Mouse (Mus musculus): ENCODE data around the gene Gm21958. TPM values are rescaled to one million over a fixed set of nuclear protein-coding genes. Genes with fewer than 3 reads are reported as not detected.

Gene Gm21958
- polyA plus RNA-seq, 1 experiment from 2014 or later = not detected

- Histone ChIP-seq H3K4me1 (replicated peaks; ENCODE audit: control insufficient read depth, insufficient read depth) (no peaks in the 10 kb centered on the region), H3K4me2 (replicated peaks; ENCODE audit: low read depth) (no peak overlapping the region), H3K9me3 (ENCODE audit: control insufficient read depth, low read length) (no peaks in the 10 kb centered on the region), H3K27ac (replicated peaks) (no peak overlapping the region), H3K4me3 (ENCODE audit: low read depth, low read length) (no peak overlapping the region), H3K9ac (ENCODE audit: low read length) (no peak overlapping the region), H3K36me3 (ENCODE audit: control insufficient read depth, insufficient read depth, low read length) (peaks cover 22% of the 10 kb centered on the region), H3K27me3 (ENCODE audit: control insufficient read depth, insufficient read depth, low read length) (no peaks in the 10 kb centered on the region)
- no peak for TF ChIP-seq CTCF (IDR thresholded peaks at IDR 0.05; ENCODE audit: low read depth)
- TF ChIP-seq EP300 (optimal IDR thresholded peaks at IDR 0.05) = no peak
- DNase-seq (ENCODE audit: low spot score) (no peak), ATAC-seq (ENCODE audit: low FRiP score, low TSS enrichment) (no peak)
- WGBS = 91% methylated on average over 6 of the region's 6 CpGs
These were observed 13.9 kb upstream of the Gm21958 start for GRCm38 (mm10) chr3:54728100-54728499.

DNA sequence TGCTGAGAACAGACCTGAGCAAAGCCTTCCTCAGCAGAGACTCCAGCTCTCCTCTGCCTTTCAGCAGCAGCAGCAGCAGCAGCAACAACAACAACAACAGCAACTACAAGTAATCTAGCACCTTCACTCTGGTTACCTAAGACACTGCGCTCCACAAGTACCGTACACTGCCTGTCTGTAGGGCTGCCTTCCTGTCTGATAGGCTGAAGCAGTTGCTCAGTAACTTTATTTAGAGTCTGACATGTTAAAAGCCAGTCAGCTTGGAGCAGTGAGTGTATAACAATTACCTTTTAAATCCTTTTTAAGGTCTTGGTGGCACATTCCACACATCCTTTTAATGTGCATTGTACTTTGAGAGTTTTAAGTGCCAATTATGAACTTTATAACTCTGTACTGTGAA lies 13.4 kb upstream of the Gm21958 start:
- 93% methylated on average over 2 of the region's 2 CpGs for WGBS
- no peaks in the 10 kb centered on the region for H3K9me3 ChIP-seq (ENCODE audit: control insufficient read depth, low read length)
- DNase-seq (ENCODE audit: low spot score) = no peak
- H3K4me1 ChIP-seq (replicated peaks; ENCODE audit: control insufficient read depth, insufficient read depth) = no peaks in the 10 kb centered on the region
- no peak overlapping the region for H3K27ac ChIP-seq (replicated peaks)
- no peak overlapping the region for H3K9ac ChIP-seq (ENCODE audit: low read length)
- no peak overlapping the region for H3K4me2 ChIP-seq (replicated peaks; ENCODE audit: low read depth)
- no peak for TF ChIP-seq CTCF (IDR thresholded peaks at IDR 0.05; ENCODE audit: low read depth)
- no peak for TF ChIP-seq EP300 (optimal IDR thresholded peaks at IDR 0.05)
- H3K36me3 ChIP-seq (ENCODE audit: control insufficient read depth, insufficient read depth, low read length) = peaks cover 22% of the 10 kb centered on the region
- no peaks in the 10 kb centered on the region for H3K27me3 ChIP-seq (ENCODE audit: control insufficient read depth, insufficient read depth, low read length)
- no peak for ATAC-seq (ENCODE audit: low FRiP score, low TSS enrichment)
- no peak overlapping the region for H3K4me3 ChIP-seq (ENCODE audit: low read depth, low read length)

DNA sequence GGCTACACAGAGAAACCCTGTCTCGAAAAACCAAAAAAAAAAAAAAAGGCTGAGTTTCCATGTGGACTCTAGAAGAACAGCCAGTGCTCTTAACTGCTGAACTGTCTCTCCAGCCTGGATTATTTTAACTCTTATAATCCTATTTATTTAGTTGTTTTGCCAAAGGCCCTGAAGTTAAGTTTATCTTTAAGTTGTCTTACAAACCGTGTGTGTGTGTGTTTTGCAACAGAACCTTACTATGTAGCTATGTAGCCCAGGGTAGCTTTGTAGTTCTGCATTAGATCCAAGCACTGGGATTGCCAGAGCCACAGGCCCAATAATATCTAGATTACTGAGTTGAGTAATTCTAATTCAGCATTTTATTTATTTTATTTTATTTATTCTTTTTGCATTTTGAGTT lies 11.2 kb upstream of the Gm21958 start:
- Histone ChIP-seq H3K4me3 (ENCODE audit: low read depth, low read length) (no peak overlapping the region), H3K36me3 (ENCODE audit: control insufficient read depth, insufficient read depth, low read length) (peaks cover 26% of the 10 kb centered on the region), H3K4me2 (replicated peaks; ENCODE audit: low read depth) (no peak overlapping the region), H3K27me3 (ENCODE audit: control insufficient read depth, insufficient read depth, low read length) (no peaks in the 10 kb centered on the region), H3K4me1 (replicated peaks; ENCODE audit: control insufficient read depth, insufficient read depth) (no peaks in the 10 kb centered on the region), H3K9ac (ENCODE audit: low read length) (no peak overlapping the region), H3K9me3 (ENCODE audit: control insufficient read depth, low read length) (no peaks in the 10 kb centered on the region), H3K27ac (replicated peaks) (no peak overlapping the region)
- 68% methylated on average over 2 of the region's 2 CpGs for WGBS
- no peak for TF ChIP-seq EP300 (optimal IDR thresholded peaks at IDR 0.05)
- no peak for TF ChIP-seq CTCF (IDR thresholded peaks at IDR 0.05; ENCODE audit: low read depth)
- DNase-seq (ENCODE audit: low spot score) = no peak
- ATAC-seq (ENCODE audit: low FRiP score, low TSS enrichment) = no peak

DNA sequence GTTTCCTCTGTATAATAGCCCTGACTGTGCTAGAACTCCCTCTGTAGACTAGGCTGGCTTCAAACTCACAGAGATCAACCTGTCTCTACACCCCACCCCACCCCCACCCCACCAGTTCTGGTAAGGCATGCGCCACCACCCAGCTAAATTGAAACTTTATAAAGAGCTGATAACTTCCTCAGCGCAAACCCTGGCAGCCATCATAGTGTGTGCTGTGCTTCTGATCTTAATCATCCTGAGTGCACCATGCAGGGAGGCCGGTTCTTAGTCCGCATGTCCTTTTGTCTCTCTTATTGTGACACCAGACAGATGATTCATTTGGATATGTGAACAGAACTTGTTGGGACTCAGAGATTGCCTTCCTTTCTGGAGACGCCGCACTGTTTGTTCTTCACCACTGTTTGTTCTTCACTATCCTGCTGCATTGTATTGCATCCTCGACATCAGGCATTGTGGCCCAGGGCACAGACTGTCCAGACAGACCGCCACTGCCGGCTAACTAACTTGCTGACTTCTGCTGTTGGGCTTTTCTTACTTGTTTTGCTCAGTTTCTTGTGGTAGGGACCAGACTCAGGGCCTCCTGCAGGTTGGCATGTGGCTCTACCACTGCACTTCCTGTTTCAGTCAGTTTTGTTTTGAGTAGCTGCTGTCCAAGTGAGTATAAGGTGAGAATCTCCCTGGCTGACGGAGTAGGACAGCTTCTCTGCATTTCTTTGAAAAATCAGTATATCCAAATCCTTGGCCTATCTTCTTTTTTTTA lies 9.8 kb upstream of the Gm21958 start:
- H3K4me2 ChIP-seq (replicated peaks; ENCODE audit: low read depth) = no peak overlapping the region
- no peak; the same call in 1 of the 2 replicates for ATAC-seq (ENCODE audit: low FRiP score, low TSS enrichment)
- H3K27ac ChIP-seq (replicated peaks) = no peak overlapping the region
- no peaks in the 10 kb centered on the region for H3K9me3 ChIP-seq (ENCODE audit: control insufficient read depth, low read length)
- peaks cover 18% of the 10 kb centered on the region for H3K36me3 ChIP-seq (ENCODE audit: control insufficient read depth, insufficient read depth, low read length)
- no peak for DNase-seq (ENCODE audit: low spot score)
- no peaks in the 10 kb centered on the region for H3K27me3 ChIP-seq (ENCODE audit: control insufficient read depth, insufficient read depth, low read length)
- 62% methylated on average over 10 of the region's 10 CpGs for WGBS
- TF ChIP-seq EP300 (optimal IDR thresholded peaks at IDR 0.05) = no peak
- no peak overlapping the region for H3K9ac ChIP-seq (ENCODE audit: low read length)
- H3K4me1 ChIP-seq (replicated peaks; ENCODE audit: control insufficient read depth, insufficient read depth) = no peaks in the 10 kb centered on the region
- H3K4me3 ChIP-seq (ENCODE audit: low read depth, low read length) = no peak overlapping the region

DNA sequence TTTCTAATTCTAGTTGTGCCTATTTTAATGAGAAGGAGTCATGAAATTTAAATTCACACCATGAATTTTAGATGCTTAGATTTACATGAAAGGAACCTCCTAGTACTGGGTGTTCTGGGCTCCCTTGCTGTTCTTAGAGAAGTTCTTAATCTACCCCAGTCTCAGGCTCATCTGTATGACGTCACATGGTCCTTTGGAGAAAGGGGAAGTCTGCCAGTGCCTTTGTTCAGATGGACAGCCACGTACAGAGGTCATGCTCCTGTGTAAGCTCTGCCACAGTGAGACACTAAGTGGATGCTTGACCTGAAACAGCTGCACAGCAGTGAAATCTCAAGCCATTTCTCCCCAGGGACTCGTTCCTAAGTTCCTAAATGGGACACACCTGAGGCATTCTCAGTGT lies 4.8 kb upstream of the Gm21958 start:
- Histone ChIP-seq H3K27me3 (ENCODE audit: control insufficient read depth, insufficient read depth, low read length) (no peaks in the 10 kb centered on the region), H3K4me1 (replicated peaks; ENCODE audit: control insufficient read depth, insufficient read depth) (no peaks in the 10 kb centered on the region), H3K9me3 (ENCODE audit: control insufficient read depth, low read length) (no peaks in the 10 kb centered on the region), H3K27ac (replicated peaks) (no peak overlapping the region), H3K9ac (ENCODE audit: low read length) (no peak overlapping the region), H3K36me3 (ENCODE audit: control insufficient read depth, insufficient read depth, low read length) (peaks cover 25% of the 10 kb centered on the region), H3K4me2 (replicated peaks; ENCODE audit: low read depth) (no peak overlapping the region), H3K4me3 (ENCODE audit: low read depth, low read length) (no peak overlapping the region)
- DNase-seq (ENCODE audit: low spot score) (no peak), ATAC-seq (ENCODE audit: low FRiP score, low TSS enrichment) (no peak)
- no peak for TF ChIP-seq CTCF (IDR thresholded peaks at IDR 0.05; ENCODE audit: low read depth)
- TF ChIP-seq EP300 (optimal IDR thresholded peaks at IDR 0.05) = no peak
- WGBS = 52% methylated on average over 3 of the region's 3 CpGs

GRCm38 (mm10) chr3:54717348-54717747 lies 3.2 kb upstream of the Gm21958 start:
- DNase-seq (ENCODE audit: low spot score) (no peak), ATAC-seq (ENCODE audit: low FRiP score, low TSS enrichment) (no peak)
- Histone ChIP-seq H3K9ac (ENCODE audit: low read length) (no peak overlapping the region), H3K4me1 (replicated peaks; ENCODE audit: control insufficient read depth, insufficient read depth) (no peaks in the 10 kb centered on the region), H3K9me3 (ENCODE audit: control insufficient read depth, low read length) (no peaks in the 10 kb centered on the region), H3K36me3 (ENCODE audit: control insufficient read depth, insufficient read depth, low read length) (peaks cover 27% of the 10 kb centered on the region), H3K27me3 (ENCODE audit: control insufficient read depth, insufficient read depth, low read length) (no peaks in the 10 kb centered on the region), H3K4me3 (ENCODE audit: low read depth, low read length) (no peak overlapping the region), H3K27ac (replicated peaks) (no peak overlapping the region), H3K4me2 (replicated peaks; ENCODE audit: low read depth) (no peak overlapping the region)
- TF ChIP-seq CTCF (IDR thresholded peaks at IDR 0.05; ENCODE audit: low read depth) (no peak), EP300 (optimal IDR thresholded peaks at IDR 0.05) (no peak)
- 80% methylated on average over 6 of the region's 6 CpGs for WGBS
